7 mouse cellular contexts compared by ENCODE assay signal in genomic region chr10:80158307-80158986, GRCm38 (mm10). TPM values are rescaled to one million over a fixed set of nuclear protein-coding genes. Genes with fewer than 3 reads are reported as not detected.
DNase-seq lines count a peak whose midpoint lies in the region; ATAC-seq and TF ChIP-seq lines count a peak whose summit lies in the region.

No protein-coding gene starts in this region.

- H3K36me3 ChIP-seq in E14TG2a.4 (ENCODE audit: insufficient read depth, low read length), result peaks cover 42% of the 10 kb centered on the region
- H3K36me3 ChIP-seq in embryonic facial prominence, embryonic 13.5 days, result peaks cover 42% of the 10 kb centered on the region
- H3K36me3 ChIP-seq in stomach, embryonic 16.5 days (ENCODE audit: control insufficient read depth, insufficient read depth, low read length), result peaks cover 32% of the 10 kb centered on the region

- intact Hi-C loops in heart, postnatal 25 days (cut with DNase I), result no loop called here

- H3K4me1 ChIP-seq in E14TG2a.4 (replicated peaks; ENCODE audit: low read depth, low read length), result peaks cover 93% of the 10 kb centered on the region
- peaks cover 91% of the 10 kb centered on the region for H3K4me1 ChIP-seq in embryonic facial prominence, embryonic 13.5 days
- peaks cover 86% of the 10 kb centered on the region for H3K4me1 ChIP-seq in stomach, embryonic 16.5 days (ENCODE audit: control insufficient read depth, insufficient read depth, low read length)

- peak overlapping the region; percentile 95 for H3K27ac ChIP-seq in embryonic facial prominence, embryonic 13.5 days
- peak overlapping the region; percentile 91 for H3K27ac ChIP-seq in stomach, embryonic 16.5 days (ENCODE audit: low read length)

- no peak for TF ChIP-seq CTCF in E14TG2a.4 (conservative IDR thresholded peaks at IDR 0.05; ENCODE audit: low read length)

- no peaks in the 10 kb centered on the region for H3K9me3 ChIP-seq in E14TG2a.4 (ENCODE audit: low read length)
- no peaks in the 10 kb centered on the region for H3K9me3 ChIP-seq in embryonic facial prominence, embryonic 13.5 days
- no peaks in the 10 kb centered on the region for H3K9me3 ChIP-seq in stomach, embryonic 16.5 days (replicated peaks; ENCODE audit: control insufficient read depth, low read length)

- no peak for ATAC-seq in embryonic facial prominence, embryonic 13.5 days (ENCODE audit: insufficient number of reproducible peaks, insufficient read depth, low FRiP score, low TSS enrichment, low read depth)
- no peak for ATAC-seq in stomach, embryonic 16.5 days (ENCODE audit: insufficient read depth, low FRiP score)

- peak overlapping the region; percentile 76 for H3K4me2 ChIP-seq in embryonic facial prominence, embryonic 13.5 days
- H3K4me2 ChIP-seq in stomach, embryonic 16.5 days (ENCODE audit: low read depth, low read length), result peak overlapping the region; percentile 3; the same call in 1 of the 2 replicates

- WGBS in embryonic facial prominence, embryonic 13.5 days, result 12% methylated on average over 18 of the region's 18 CpGs
- 7% methylated on average over 18 of the region's 18 CpGs for WGBS in stomach, embryonic 16.5 days

- H3K4me3 ChIP-seq in E14TG2a.4 (replicated peaks; ENCODE audit: low read length), result peak overlapping the region; percentile 64
- H3K4me3 ChIP-seq in embryonic facial prominence, embryonic 13.5 days, result peak overlapping the region; percentile 47; the same call in 1 of the 2 replicates
- no peak overlapping the region for H3K4me3 ChIP-seq in stomach, embryonic 16.5 days (replicated peaks; ENCODE audit: low read length)

- H3K9ac ChIP-seq in embryonic facial prominence, embryonic 13.5 days, result peak overlapping the region; percentile 22; the same call in 1 of the 2 replicates
- H3K9ac ChIP-seq in stomach, embryonic 16.5 days (ENCODE audit: low read length), result peak overlapping the region; percentile 56

- DNase-seq in 416B (ENCODE audit: low read depth), result peak; percentile 85
- peak; percentile 81 for DNase-seq in heart, postnatal 25 days (ENCODE audit: low spot score)
- peak; percentile 76 to 84 for DNase-seq in kidney, postnatal 4 days
- peak; percentile 40 for DNase-seq in mesoderm, embryonic 11.5 days (ENCODE audit: low read depth, low spot score)

- H3K27me3 ChIP-seq in E14TG2a.4 (ENCODE audit: insufficient read depth, low read length), result no peaks in the 10 kb centered on the region
- no peaks in the 10 kb centered on the region for H3K27me3 ChIP-seq in embryonic facial prominence, embryonic 13.5 days
- no peaks in the 10 kb centered on the region for H3K27me3 ChIP-seq in stomach, embryonic 16.5 days (ENCODE audit: control insufficient read depth, insufficient read depth, low read length)

RNA-seq across cellular contexts. Expression of gene Cirbp, which starts 7.3 kb away (rescaled TPM):
- 142 and 162 TPM in 2 replicates for polyA plus RNA-seq in embryonic facial prominence, embryonic 13.5 days (2015; fragmentation: Nextera tagmentation; extraction: Ambion mirVana)
- total RNA-seq in heart, postnatal 25 days (2021), result 10 to 100 TPM; 31.7 to 43.1 TPM
- polyA plus RNA-seq in stomach, embryonic 16.5 days (2015; fragmentation: Nextera tagmentation; extraction: Ambion mirVana), result 69.8 and 80.8 TPM in 2 replicates

RNA-seq across cellular contexts. Expression of gene Midn, which starts 10.4 kb away (rescaled TPM):
- 21.2 and 25.7 TPM in 2 replicates for polyA plus RNA-seq in embryonic facial prominence, embryonic 13.5 days (2015; fragmentation: Nextera tagmentation; extraction: Ambion mirVana)
- 100 to 1,000 TPM in 1 of 2 experiments, 10 to 100 TPM in 1; 92.1 to 120 TPM for total RNA-seq in heart, postnatal 25 days (2021)
- 7.8 and 9.8 TPM in 2 replicates for polyA plus RNA-seq in stomach, embryonic 16.5 days (2015; fragmentation: Nextera tagmentation; extraction: Ambion mirVana)

RNA-seq across cellular contexts. Expression of gene 1600002K03Rik, which starts 14.3 kb away (rescaled TPM):
- 11.0 and 11.6 TPM in 2 replicates for polyA plus RNA-seq in embryonic facial prominence, embryonic 13.5 days (2015; fragmentation: Nextera tagmentation; extraction: Ambion mirVana)
- total RNA-seq in heart, postnatal 25 days (2021), result 1 to 10 TPM; 4.2 to 5.2 TPM
- 16.4 and 16.6 TPM in 2 replicates for polyA plus RNA-seq in stomach, embryonic 16.5 days (2015; fragmentation: Nextera tagmentation; extraction: Ambion mirVana)

RNA-seq across cellular contexts. Expression of gene Cbarp, which starts 17.8 kb away (rescaled TPM):
- 6.8 and 9.8 TPM in 2 replicates for polyA plus RNA-seq in embryonic facial prominence, embryonic 13.5 days (2015; fragmentation: Nextera tagmentation; extraction: Ambion mirVana)
- 1 to 10 TPM; 2.4 to 3.1 TPM for total RNA-seq in heart, postnatal 25 days (2021)
- polyA plus RNA-seq in stomach, embryonic 16.5 days (2015; fragmentation: Nextera tagmentation; extraction: Ambion mirVana), result 3.1 and 3.9 TPM in 2 replicates

RNA-seq across cellular contexts. Expression of gene Atp5d, which starts 20.0 kb away (rescaled TPM):
- polyA plus RNA-seq in embryonic facial prominence, embryonic 13.5 days (2015; fragmentation: Nextera tagmentation; extraction: Ambion mirVana), result 491 and 513 TPM in 2 replicates
- total RNA-seq in heart, postnatal 25 days (2021), result 1,000 to 10,000 TPM; 1,252 to 1,264 TPM
- polyA plus RNA-seq in stomach, embryonic 16.5 days (2015; fragmentation: Nextera tagmentation; extraction: Ambion mirVana), result 536 and 594 TPM in 2 replicates
